Mouse (Mus musculus): ENCODE measurements around the gene Mta3.

- TF ChIP-seq HCFC1 (IDR thresholded peaks at IDR 0.05; ENCODE audit: borderline replicate concordance, insufficient read depth, low read length) (no peak), MAFK (IDR thresholded peaks at IDR 0.05; ENCODE audit: insufficient read depth, low read depth, low read length) (no peak), ZC3H11A (IDR thresholded peaks at IDR 0.05; ENCODE audit: borderline replicate concordance, low read depth, low read length) (no peak)
Observed at GRCm38 (mm10) chr17:83813050-83813449, 107.1 kb downstream of the Mta3 start.
